Mouse (Mus musculus): ENCODE measurements around the gene Cdh4. TPM values are rescaled to one million over a fixed set of nuclear protein-coding genes. Genes with fewer than 3 reads are reported as not detected.
A peak's percentile ranks its signal among the peaks of the same experiment; 100 is the strongest.

The Cdh4 gene
- total RNA-seq, 2 experiments from 2014 or later, result 5.2 to 11.7 TPM

DNA sequence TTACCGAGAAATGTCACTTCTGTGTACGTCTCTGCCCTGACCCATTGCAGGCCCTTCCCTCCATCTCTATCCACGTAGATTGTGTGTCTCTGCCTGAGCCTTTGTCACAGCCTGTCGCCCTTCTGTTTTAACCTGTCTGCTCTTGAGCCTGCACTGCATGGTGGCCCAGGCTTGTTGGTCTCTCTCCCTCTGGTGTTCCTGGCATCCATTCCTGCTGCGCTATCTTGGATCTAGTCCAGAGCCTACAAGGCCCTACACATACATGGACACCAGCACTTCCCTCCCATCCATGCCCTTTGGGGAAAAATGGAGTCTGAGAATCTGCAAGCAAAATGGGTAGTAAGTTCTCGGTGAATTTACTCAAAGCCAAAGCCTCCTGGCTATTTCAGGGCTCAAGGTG, 91.0 kb downstream of the Cdh4 start:
- no peak overlapping the region for H3K27ac ChIP-seq
- TF ChIP-seq CTCF (IDR thresholded peaks at IDR 0.05), result no peak
- no peak overlapping the region for H3K4me3 ChIP-seq
- no peak for DNase-seq
- intact Hi-C loops (cut with DNase I), result no loop called here

GRCm38 (mm10) chr2:179533881-179534280, 91.7 kb downstream of the Cdh4 start:
- no peak for DNase-seq
- no peak overlapping the region for H3K27ac ChIP-seq
- H3K4me3 ChIP-seq, result no peak overlapping the region
- intact Hi-C loops (cut with DNase I), result no loop called here
- TF ChIP-seq CTCF (IDR thresholded peaks at IDR 0.05), result no peak

DNA sequence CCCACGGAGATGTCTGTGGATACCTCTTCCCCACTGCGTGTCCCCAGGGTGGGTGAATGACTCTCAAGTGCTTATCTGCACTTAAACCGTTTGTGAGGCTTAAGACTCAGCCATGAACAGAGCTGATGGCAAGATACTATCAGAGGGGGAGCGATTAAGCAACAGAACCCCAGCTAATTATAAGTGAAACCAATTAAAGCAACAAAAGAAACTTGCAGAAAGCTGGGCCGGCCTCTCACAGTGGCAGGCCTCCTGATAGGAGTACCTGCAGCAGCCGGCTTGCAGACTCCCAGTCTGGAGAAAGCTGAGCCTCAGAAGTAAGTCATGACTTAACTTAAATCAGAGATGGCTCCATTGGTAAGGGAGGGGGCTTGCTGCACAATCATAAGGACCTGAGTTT, 93.0 kb downstream of the Cdh4 start:
- intact Hi-C loops (cut with DNase I), result no loop called here
- no peak for DNase-seq
- no peak overlapping the region for H3K27ac ChIP-seq
- H3K4me3 ChIP-seq, result no peak overlapping the region
- no peak for TF ChIP-seq CTCF (IDR thresholded peaks at IDR 0.05)

DNA sequence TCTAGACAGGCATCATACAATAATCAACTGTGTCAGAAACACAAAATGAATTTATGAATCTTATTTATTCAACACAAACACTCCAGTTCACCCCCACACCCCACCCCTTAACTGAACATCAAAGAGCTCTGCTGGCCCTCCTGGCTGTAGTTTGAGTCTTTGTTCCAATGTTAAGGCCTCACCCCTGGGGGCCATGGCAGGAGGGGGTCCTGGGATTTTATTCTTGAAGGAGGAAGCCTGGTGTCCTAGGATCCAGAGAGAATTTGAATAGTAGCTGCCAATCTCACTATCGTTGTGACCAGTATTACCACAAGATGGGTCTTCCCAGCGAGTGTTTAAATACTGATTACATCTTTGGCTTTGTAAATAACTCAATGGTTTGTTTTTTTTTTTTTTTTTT, 94.5 kb downstream of the Cdh4 start:
- no peak for DNase-seq
- Histone ChIP-seq H3K4me3 (no peak overlapping the region), H3K27ac (no peak overlapping the region)
- intact Hi-C loops (cut with DNase I), result no loop called here
- no peak for TF ChIP-seq CTCF (IDR thresholded peaks at IDR 0.05)

DNA sequence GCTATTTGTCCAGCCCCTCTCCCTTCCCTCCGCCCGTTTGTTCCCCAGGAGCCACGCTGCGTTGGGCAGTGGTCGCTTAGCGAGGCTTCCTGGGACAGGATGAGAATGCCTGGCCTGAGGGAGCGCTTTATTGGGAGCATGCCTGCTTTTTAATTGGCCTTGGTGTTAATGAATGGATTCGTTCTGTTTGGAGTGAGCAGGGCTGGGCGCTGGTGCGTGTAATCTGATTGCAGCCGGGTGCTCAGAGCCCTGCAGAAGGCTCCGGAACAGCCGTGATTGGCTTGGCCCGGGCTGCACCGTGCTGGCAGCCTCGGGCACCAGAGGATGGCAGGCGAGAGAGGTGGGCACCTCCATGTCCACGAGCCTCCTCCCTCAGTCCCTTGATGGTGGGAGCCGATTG, 95.2 kb downstream of the Cdh4 start:
- no peak overlapping the region for H3K4me3 ChIP-seq
- no peak overlapping the region for H3K27ac ChIP-seq
- intact Hi-C loops (cut with DNase I), result no loop called here
- DNase-seq, result peak; percentile 31
- no peak for TF ChIP-seq CTCF (IDR thresholded peaks at IDR 0.05)

DNA sequence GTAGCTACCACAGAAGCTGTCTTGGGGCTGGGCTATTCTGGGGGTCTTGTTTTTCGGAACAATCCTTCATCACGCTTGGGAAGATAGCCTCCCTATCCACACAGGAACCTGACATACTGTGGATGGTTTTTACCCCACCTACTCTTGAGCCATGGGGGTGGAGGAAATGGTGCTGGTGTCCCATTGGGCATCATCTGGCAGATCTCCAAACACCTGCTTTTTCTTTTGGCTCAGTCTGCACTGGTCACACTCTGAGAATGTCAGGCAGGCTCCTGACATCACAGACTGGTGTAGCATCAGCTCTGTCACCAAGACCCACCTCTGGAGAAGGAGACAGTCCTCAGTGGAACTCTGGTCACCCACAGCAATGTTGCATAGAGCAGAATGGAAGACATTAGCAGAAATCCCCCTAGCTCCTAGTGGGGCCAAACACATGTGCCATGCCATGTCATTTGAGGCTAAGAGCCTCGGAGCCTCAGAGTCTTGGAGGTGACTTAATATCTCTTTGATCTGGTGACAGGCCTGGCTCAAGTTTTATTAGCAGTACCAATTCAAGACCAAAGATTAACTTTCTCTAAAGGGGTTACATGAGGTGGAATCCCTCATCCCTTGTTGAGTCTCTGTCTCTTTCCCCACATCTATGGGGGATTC, 95.7 kb downstream of the Cdh4 start:
- Histone ChIP-seq H3K4me3 (no peak overlapping the region), H3K27ac (no peak overlapping the region)
- DNase-seq, result no peak
- intact Hi-C loops (cut with DNase I), result no loop called here
- TF ChIP-seq CTCF (IDR thresholded peaks at IDR 0.05), result no peak

- Histone ChIP-seq H3K27ac (no peak overlapping the region), H3K4me3 (no peak overlapping the region)
- intact Hi-C loops (cut with DNase I), result no loop called here
- TF ChIP-seq CTCF (IDR thresholded peaks at IDR 0.05), result no peak
- DNase-seq, result no peak
These were observed 96.3 kb downstream of the Cdh4 start for GRCm38 (mm10) chr2:179538535-179538934.

DNA sequence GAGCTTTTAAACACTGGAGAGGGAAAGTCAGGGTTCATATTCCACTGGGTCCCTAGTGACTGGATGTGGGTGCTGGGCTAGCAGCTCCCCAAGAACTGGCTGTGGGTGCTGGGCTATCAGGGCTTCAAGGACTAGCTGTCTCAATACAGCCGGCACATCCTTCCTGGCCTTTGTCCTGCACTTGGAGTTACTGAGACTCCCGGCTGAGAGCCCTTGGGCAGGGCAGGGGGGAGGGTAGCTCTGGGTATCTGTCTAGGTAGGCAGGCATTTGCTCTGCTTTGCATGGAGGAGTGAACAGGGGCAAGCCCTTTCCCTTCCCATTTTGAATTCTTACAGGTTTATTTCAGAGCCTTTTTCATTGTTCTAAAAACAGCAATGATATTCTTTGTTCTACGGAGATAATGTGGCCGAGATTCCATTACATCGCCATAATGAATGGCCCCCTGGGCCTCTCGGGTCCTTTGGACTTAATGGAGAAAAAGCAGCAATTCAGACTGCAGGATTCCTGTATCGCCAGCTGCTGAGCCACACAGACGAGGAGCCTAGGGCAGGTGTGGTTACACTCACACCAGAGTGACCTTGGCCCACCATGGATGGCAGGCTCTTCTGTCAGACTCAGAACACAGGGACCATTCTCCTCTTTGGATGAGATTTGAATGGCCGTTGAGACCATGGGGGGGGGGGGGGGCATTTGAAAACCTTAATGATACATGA, 97.5 kb downstream of the Cdh4 start:
- DNase-seq, result no peak
- intact Hi-C loops (cut with DNase I), result no loop called here
- no peak for TF ChIP-seq CTCF (IDR thresholded peaks at IDR 0.05)
- H3K4me3 ChIP-seq, result no peak overlapping the region
- no peak overlapping the region for H3K27ac ChIP-seq

GRCm38 (mm10) chr2:179541096-179541495, 98.9 kb downstream of the Cdh4 start:
- no peak for DNase-seq
- Histone ChIP-seq H3K4me3 (no peak overlapping the region), H3K27ac (no peak overlapping the region)
- intact Hi-C loops (cut with DNase I), result no loop called here
- TF ChIP-seq CTCF (IDR thresholded peaks at IDR 0.05), result no peak

DNA sequence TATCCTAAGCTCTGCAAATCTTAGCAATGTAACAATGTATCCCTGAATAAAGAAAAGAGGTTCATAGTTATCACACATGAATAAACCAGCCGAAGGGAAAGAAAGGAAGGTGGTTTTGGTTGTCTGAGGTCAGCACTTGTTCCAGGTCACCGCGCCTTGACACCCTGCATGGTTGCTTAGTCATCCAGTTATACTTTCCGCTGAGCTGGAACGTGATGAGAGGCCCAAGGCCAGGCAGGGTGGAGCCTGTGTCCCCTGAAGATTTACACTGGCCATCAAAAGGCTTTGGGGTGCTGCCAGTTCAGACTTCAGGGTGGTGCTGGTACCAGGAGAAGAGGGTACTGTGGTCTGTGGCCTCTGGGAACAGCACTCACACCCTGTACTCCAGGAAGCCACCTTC, 105.4 kb downstream of the Cdh4 start:
- TF ChIP-seq CTCF (IDR thresholded peaks at IDR 0.05), result no peak
- intact Hi-C loops (cut with DNase I), result no loop called here
- Histone ChIP-seq H3K4me3 (no peak overlapping the region), H3K27ac (no peak overlapping the region)
- DNase-seq, result no peak

DNA sequence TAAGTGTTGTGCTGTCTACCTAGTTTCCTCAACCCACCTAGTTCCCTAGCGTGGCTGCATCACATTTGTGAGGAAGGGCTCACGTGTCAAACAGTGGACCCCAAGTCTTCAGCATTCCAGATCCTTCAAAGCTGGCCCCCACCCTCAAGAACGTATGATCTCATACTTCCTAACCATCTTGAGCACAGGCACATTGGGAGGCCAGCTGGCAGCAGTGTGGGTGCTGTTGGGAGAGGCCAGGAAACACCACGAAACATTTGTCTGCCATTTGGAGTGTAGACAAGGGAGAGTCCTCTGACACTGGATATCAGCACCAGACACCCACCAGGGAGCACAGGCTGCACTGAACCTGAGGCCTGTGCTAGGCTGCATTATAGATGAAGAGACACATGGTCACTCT, 113.7 kb downstream of the Cdh4 start:
- intact Hi-C loops (cut with DNase I), result no loop called here
- no peak for TF ChIP-seq CTCF (IDR thresholded peaks at IDR 0.05)

GRCm38 (mm10) chr2:179562350-179562749, 120.1 kb downstream of the Cdh4 start:
- intact Hi-C loops (cut with DNase I), result no loop called here
- TF ChIP-seq CTCF (IDR thresholded peaks at IDR 0.05), result no peak
- Histone ChIP-seq H3K27ac (no peak overlapping the region), H3K4me3 (no peak overlapping the region)
- no peak for DNase-seq

More for the DNA sequence above, 113.7 kb downstream of the Cdh4 start:
- DNase-seq, result no peak
- H3K27ac ChIP-seq, result no peak overlapping the region
- no peak overlapping the region for H3K4me3 ChIP-seq

GRCm38 (mm10) chr2:179565611-179566010, 123.4 kb downstream of the Cdh4 start:
- H3K27ac ChIP-seq, result no peak overlapping the region
- no peak overlapping the region for H3K4me3 ChIP-seq
- intact Hi-C loops (cut with DNase I), result no loop called here
- TF ChIP-seq CTCF (IDR thresholded peaks at IDR 0.05), result no peak
- no peak for DNase-seq

GRCm38 (mm10) chr2:179567886-179568285, 125.7 kb downstream of the Cdh4 start:
- H3K4me3 ChIP-seq, result no peak overlapping the region
- intact Hi-C loops (cut with DNase I), result no loop called here
- no peak for DNase-seq
- H3K27ac ChIP-seq, result no peak overlapping the region
- no peak for TF ChIP-seq CTCF (IDR thresholded peaks at IDR 0.05)
